Mouse (Mus musculus): ENCODE data around the gene Ints5. TPM values are rescaled to one million over a fixed set of nuclear protein-coding genes. Genes with fewer than 3 reads are reported as not detected.

The Ints5 gene
- 3.8 and 5.6 TPM in 2 replicates for total RNA-seq (2014; rRNA removed)
- 13.2 and 15.9 TPM in 2 replicates for polyA plus RNA-seq (2012; rRNA removed)

DNA sequence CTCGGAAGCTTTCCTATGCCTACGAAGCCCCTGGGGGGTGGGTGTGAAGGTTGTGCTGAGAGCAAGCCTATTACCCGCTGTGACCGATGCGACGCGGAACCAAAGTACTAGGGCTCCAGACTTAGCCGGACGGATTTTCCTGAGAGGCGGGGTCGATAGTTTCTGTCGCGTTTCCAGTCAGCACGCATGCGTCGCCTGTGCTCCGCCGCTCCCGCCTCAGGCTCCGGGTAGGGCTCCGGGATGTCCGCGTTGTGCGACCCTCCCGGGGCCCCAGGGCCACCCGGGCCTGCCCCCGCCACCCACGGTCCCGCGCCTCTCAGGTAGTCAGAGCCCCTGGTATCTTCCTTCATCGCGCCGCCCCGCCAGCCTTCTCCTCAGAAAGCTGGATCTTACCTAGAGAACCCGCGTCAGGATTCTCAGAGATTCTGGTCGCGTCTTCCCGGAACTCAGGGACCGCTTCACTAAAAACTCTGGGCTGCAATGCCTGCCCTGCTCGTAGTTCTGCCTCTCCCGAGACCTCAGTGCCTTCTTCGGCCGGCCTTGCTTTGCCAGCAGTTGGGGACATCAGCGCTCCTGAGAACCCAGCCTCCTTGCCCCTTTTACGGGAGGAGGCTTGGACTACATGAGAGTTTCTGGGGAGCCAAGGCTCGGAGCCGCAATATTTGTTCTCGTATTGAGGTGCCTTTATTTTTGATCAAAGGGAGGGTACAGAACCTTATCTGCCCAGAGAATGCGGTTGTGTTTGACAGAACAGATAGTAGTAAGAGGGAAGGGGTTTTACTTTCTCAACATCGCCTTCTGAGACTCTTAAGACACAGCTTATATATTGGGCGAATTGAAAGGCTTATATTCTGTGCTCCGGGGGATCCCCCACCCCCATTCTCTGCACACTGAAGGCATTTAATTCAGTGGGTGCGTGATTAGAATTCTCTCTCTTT lies at the start of gene Ints5:
Gene Ints5, plus strand, starts transcription at position 177 of the 938 bp plus-strand sequence.
- TF ChIP-seq CTCF (IDR thresholded peaks at IDR 0.05; ENCODE audit: low read depth, low read length) (no peak), POLR2A (IDR thresholded peaks at IDR 0.05; ENCODE audit: extremely low read depth, insufficient read depth, low read length) (peak; percentile 82)
- 2% methylated on average over 54 of the region's 54 CpGs for WGBS
- H3K27me3 ChIP-seq (ENCODE audit: control insufficient read depth, insufficient read depth, low read length): no peaks in the 10 kb centered on the region
- H3K27ac ChIP-seq (replicated peaks; ENCODE audit: insufficient read depth, low read depth, low read length): peak within 1 kb of the TSS; percentile 60
- DNase-seq (ENCODE audit: extremely low read depth, low read depth, low spot score): peak; percentile 80
- H3K9ac ChIP-seq (ENCODE audit: low read depth, low read length): peak within 1 kb of the TSS; percentile 87
- peak within 1 kb of the TSS; percentile 63 for H3K4me3 ChIP-seq (ENCODE audit: insufficient read depth, low read depth, low read length)
- H3K36me3 ChIP-seq (ENCODE audit: control insufficient read depth, insufficient read depth, low read length): peaks cover 3% of the 10 kb centered on the region; the same call in 1 of the 2 replicates
- peaks cover 10% of the 10 kb centered on the region; the same call in 1 of the 2 replicates for H3K4me1 ChIP-seq (ENCODE audit: control insufficient read depth, insufficient read depth, low read length)
- peaks cover 12% of the 10 kb centered on the region; the same call in 1 of the 2 replicates for H3K79me2 ChIP-seq (ENCODE audit: control insufficient read depth, insufficient read depth, low read length)

DNA sequence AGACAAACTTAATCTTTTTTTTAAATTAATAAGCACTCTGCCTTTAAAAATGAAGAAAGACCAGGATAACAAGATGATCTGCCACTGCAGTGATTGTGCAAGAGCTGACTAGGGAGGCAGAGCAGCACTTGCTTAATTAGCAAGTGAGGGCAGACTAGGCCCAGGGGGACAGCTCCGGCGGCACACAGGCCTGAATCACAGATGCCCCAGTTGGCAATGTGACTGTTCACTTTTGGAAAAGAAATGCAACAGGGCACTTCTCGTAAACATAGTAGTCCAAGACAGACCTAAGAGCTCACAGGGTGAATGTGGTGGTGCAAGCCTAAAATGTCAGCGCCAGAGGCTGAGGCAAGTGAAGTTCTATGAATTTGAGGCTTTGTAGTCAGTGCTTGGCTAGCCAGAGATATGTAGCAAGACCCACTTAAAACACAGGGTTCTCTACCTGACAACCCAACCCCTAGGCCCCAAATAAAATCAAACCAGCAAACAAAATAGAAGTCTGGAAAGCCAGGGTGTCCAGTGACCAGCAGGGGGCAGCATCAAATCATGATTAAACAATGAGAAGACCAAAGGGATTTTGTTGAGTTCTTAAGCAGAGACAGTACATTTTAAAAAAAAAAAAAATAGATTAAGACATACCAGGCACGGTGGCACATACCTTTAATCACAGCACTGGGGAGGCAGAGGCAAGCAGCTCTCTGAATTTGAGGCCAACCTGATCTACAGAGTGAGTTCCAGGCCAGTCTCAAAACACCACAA lies 48.3 kb upstream of the Ints5 start:
- no peak overlapping the region for H3K4me3 ChIP-seq (ENCODE audit: insufficient read depth, low read depth, low read length)
- peaks cover 9% of the 10 kb centered on the region for H3K4me1 ChIP-seq (ENCODE audit: control insufficient read depth, insufficient read depth, low read length)
- peaks cover 17% of the 10 kb centered on the region for H3K36me3 ChIP-seq (ENCODE audit: control insufficient read depth, insufficient read depth, low read length)
- peak overlapping the region; percentile 28; the same call in 1 of the 2 replicates for H3K27ac ChIP-seq (replicated peaks; ENCODE audit: insufficient read depth, low read depth, low read length)
- no peak for TF ChIP-seq POLR2A (IDR thresholded peaks at IDR 0.05; ENCODE audit: extremely low read depth, insufficient read depth, low read length)
- peak; percentile 43; the same call in 1 of the 2 replicates for TF ChIP-seq CTCF (IDR thresholded peaks at IDR 0.05; ENCODE audit: low read depth, low read length)
- WGBS: 36% methylated on average over 5 of the region's 5 CpGs
- no peaks in the 10 kb centered on the region for H3K79me2 ChIP-seq (ENCODE audit: control insufficient read depth, insufficient read depth, low read length)
- H3K27me3 ChIP-seq (ENCODE audit: control insufficient read depth, insufficient read depth, low read length): no peaks in the 10 kb centered on the region
- H3K9ac ChIP-seq (ENCODE audit: low read depth, low read length): 0 out of 2 replicates have a peak overlapping the region, but pooled peaks have one; percentile 8
- peak; percentile 76 for DNase-seq (ENCODE audit: extremely low read depth, low read depth, low spot score)

DNA sequence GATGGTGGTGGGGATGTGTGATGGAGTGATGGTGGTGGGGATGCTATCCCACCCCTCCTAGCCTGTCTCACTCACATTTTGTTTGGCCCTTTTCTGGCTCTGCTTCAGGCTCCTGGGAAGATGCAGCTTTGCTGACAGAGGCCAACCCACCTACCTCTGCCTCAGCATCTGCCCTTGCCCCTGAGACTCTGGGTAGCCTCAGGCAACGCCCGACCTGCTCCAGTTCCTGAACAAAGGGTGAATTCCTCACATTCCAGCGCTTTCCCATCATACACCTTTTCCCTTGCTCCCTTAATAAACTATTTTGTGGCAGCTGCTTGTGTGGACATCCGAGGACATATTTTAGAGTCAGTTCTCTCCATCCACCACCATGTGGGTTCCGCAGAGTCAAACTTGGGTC lies 44.4 kb upstream of the Ints5 start:
- 90% methylated on average over 5 of the region's 5 CpGs for WGBS
- no peak for DNase-seq (ENCODE audit: extremely low read depth, low read depth, low spot score)

DNA sequence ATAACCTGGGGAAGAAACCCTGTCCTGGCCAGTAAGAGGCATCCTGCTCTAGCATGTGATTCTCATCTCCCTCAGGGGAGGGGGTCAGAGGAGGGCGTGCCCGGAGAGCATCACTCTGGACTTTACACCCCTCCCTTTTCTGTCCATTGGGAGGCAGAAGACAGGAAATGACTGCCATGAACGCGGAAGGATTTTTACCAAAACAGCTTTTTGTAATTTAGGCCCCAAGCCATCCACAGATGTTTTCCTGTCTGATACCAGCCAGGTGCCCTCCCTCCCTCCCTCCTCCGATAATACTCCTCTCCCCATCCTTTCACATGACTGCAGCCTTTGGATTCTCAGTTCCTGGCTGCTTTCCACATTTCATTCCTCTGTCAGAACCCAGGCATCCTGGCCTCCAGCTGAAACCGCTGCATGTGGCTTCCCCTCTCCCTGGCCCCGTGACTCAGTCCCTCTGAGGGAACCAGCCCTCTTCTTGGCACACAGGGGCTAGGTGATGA lies 42.4 kb upstream of the Ints5 start, which contains the start of gene Lrrn4cl:
Gene Lrrn4cl, plus strand, starts transcription at position 367 of the 500 bp plus-strand sequence.
- DNase-seq (ENCODE audit: extremely low read depth, low read depth, low spot score): no peak
- peaks cover 15% of the 10 kb centered on the region for H3K36me3 ChIP-seq (ENCODE audit: control insufficient read depth, insufficient read depth, low read length)
- no peak within 1 kb of the TSS for H3K9ac ChIP-seq (ENCODE audit: low read depth, low read length)
- H3K79me2 ChIP-seq (ENCODE audit: control insufficient read depth, insufficient read depth, low read length): no peaks in the 10 kb centered on the region
- no peaks in the 10 kb centered on the region for H3K4me1 ChIP-seq (ENCODE audit: control insufficient read depth, insufficient read depth, low read length)
- H3K4me3 ChIP-seq (ENCODE audit: insufficient read depth, low read depth, low read length): no peak within 1 kb of the TSS
- H3K27me3 ChIP-seq (ENCODE audit: control insufficient read depth, insufficient read depth, low read length): no peaks in the 10 kb centered on the region
- H3K27ac ChIP-seq (replicated peaks; ENCODE audit: insufficient read depth, low read depth, low read length): no peak within 1 kb of the TSS
- WGBS: 40% methylated on average over 7 of the region's 7 CpGs
- TF ChIP-seq CTCF (IDR thresholded peaks at IDR 0.05; ENCODE audit: low read depth, low read length) (no peak), POLR2A (IDR thresholded peaks at IDR 0.05; ENCODE audit: extremely low read depth, insufficient read depth, low read length) (no peak)

More for the DNA sequence above, 44.4 kb upstream of the Ints5 start:
- Histone ChIP-seq H3K4me3 (ENCODE audit: insufficient read depth, low read depth, low read length) (no peak overlapping the region), H3K27me3 (ENCODE audit: control insufficient read depth, insufficient read depth, low read length) (no peaks in the 10 kb centered on the region), H3K36me3 (ENCODE audit: control insufficient read depth, insufficient read depth, low read length) (peaks cover 17% of the 10 kb centered on the region), H3K4me1 (ENCODE audit: control insufficient read depth, insufficient read depth, low read length) (peaks cover 3% of the 10 kb centered on the region; the same call in 1 of the 2 replicates), H3K9ac (ENCODE audit: low read depth, low read length) (no peak overlapping the region), H3K27ac (replicated peaks; ENCODE audit: insufficient read depth, low read depth, low read length) (no peak overlapping the region), H3K79me2 (ENCODE audit: control insufficient read depth, insufficient read depth, low read length) (no peaks in the 10 kb centered on the region)
- no peak for TF ChIP-seq CTCF (IDR thresholded peaks at IDR 0.05; ENCODE audit: low read depth, low read length)
- TF ChIP-seq POLR2A (IDR thresholded peaks at IDR 0.05; ENCODE audit: extremely low read depth, insufficient read depth, low read length): no peak

GRCm38 (mm10) chr19:8851639-8852038 lies 41.2 kb upstream of the Ints5 start:
- no peak overlapping the region for H3K4me3 ChIP-seq (ENCODE audit: insufficient read depth, low read depth, low read length)
- no peak for DNase-seq (ENCODE audit: extremely low read depth, low read depth, low spot score)

More at GRCm38 (mm10) chr19:8851639-8852038, 41.2 kb upstream of the Ints5 start:
- 17% methylated on average over 7 of the region's 7 CpGs for WGBS
- H3K4me1 ChIP-seq (ENCODE audit: control insufficient read depth, insufficient read depth, low read length): no peaks in the 10 kb centered on the region
- no peaks in the 10 kb centered on the region for H3K79me2 ChIP-seq (ENCODE audit: control insufficient read depth, insufficient read depth, low read length)
- no peaks in the 10 kb centered on the region for H3K27me3 ChIP-seq (ENCODE audit: control insufficient read depth, insufficient read depth, low read length)
- no peak overlapping the region for H3K9ac ChIP-seq (ENCODE audit: low read depth, low read length)
- H3K27ac ChIP-seq (replicated peaks; ENCODE audit: insufficient read depth, low read depth, low read length): no peak overlapping the region
- peak; percentile 51 for TF ChIP-seq CTCF (IDR thresholded peaks at IDR 0.05; ENCODE audit: low read depth, low read length)
- no peak for TF ChIP-seq POLR2A (IDR thresholded peaks at IDR 0.05; ENCODE audit: extremely low read depth, insufficient read depth, low read length)
- H3K36me3 ChIP-seq (ENCODE audit: control insufficient read depth, insufficient read depth, low read length): peaks cover 7% of the 10 kb centered on the region; the same call in 1 of the 2 replicates

All from liver, adult 2 months (tissue).